Mouse (Mus musculus): ENCODE measurements around the gene Pfkm.

DNA sequence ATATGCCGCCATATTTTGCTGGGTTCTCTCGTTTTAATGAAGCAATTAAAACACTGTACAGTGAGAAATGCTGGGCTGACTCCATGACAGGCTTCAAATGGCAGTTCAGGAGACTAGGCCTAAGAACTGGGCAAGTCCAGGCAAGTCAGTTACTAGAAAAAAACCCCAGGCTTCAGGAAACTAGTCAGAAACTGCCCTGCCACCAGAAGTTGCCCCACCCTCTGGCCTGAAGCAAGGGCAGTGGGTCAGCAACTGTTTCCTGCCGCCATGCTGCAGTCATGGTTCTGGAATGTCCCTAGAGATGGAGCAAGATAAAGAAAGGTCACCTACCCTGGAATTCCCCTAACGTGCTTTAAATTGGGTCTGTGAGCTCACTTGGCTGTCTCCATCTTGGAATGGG lies 63.6 kb downstream of the Pfkm start:
- TF ChIP-seq CTCF (IDR thresholded peaks at IDR 0.05; ENCODE audit: extremely low read depth, insufficient read length, insufficient replicate concordance, low read depth, low read length) (no peak), POLR2A (IDR thresholded peaks at IDR 0.05; ENCODE audit: low read depth, low read length) (no peak)

Data from small intestine, adult 2 months (tissue).